Mouse (Mus musculus) forebrain, postnatal 0 days (tissue): ENCODE data around the gene Necab3. TPM values are rescaled to one million over a fixed set of nuclear protein-coding genes. Genes with fewer than 3 reads are reported as not detected.

Source experiments
- ATAC-seq: fragments of 200-750 bp; cut with Nextera tagmentation; 2 replicates; pipeline ENCODE4 v1.8.0; 2017; ENCODE audit warnings: mild to moderate bottlenecking, moderate library complexity
- DNase-seq: peaks from one replicate; pipeline ENCODE4 v3.0.0-alpha.2; 2015
- H3K27ac ChIP-seq: fragments of 300-500 bp; sonication (generic); 2 replicates; pipeline ENCODE4 v1.5.1; 2014; ENCODE audit warnings: low read depth, mild to moderate bottlenecking, antibody characterized with exemption, low read length, moderate library complexity, mixed read lengths
- H3K27me3 ChIP-seq: fragments of 300-500 bp; sonication (generic); 2 replicates; pipeline ENCODE4 v1.6.1; 2014; ENCODE audit warnings: mild to moderate bottlenecking, low read length, mixed read lengths; ENCODE audit not compliant: insufficient read depth
- H3K36me3 ChIP-seq: fragments of 300-500 bp; sonication (generic); 2 replicates; pipeline ENCODE4 v1.6.1; 2014; ENCODE audit warnings: mild to moderate bottlenecking, moderate library complexity; ENCODE audit not compliant: insufficient read depth
- H3K4me1 ChIP-seq: fragments of 300-500 bp; sonication (generic); 2 replicates; pipeline ENCODE4 v1.6.1; 2014; ENCODE audit warnings: antibody characterized with exemption; ENCODE audit not compliant: insufficient read depth
- H3K4me2 ChIP-seq: fragments of 300-500 bp; sonication (generic); 2 replicates; pipeline ENCODE4 v1.6.1; 2014; ENCODE audit warnings: low read depth, mild to moderate bottlenecking, moderate library complexity
- H3K4me3 ChIP-seq: fragments of 300-500 bp; sonication (generic); 2 replicates; pipeline ENCODE4 v1.5.1; 2014; ENCODE audit warnings: low read depth, low read length, mixed read lengths
- H3K9ac ChIP-seq: fragments of 300-500 bp; sonication (generic); 2 replicates; pipeline ENCODE4 v1.6.1; 2014; ENCODE audit warnings: mild to moderate bottlenecking
- H3K9me3 ChIP-seq: fragments of 300-500 bp; sonication (generic); 2 replicates; pipeline ENCODE4 v1.6.1; 2016; ENCODE audit warnings: low read length
- CTCF ChIP-seq: sonication (generic); IDR thresholded peaks from 2 replicates; pipeline ENCODE4 v1.5.1; 2016; ENCODE audit warnings: antibody characterized with exemption, control low read depth, low read depth
- WGBS: fragments of 180-500 bp; shearing (Covaris S2); extraction: QIAGEN DNeasy Blood & Tissue Kit; methylation state at CpG from one replicate; pipeline ENCODE4 v1.1.7; 2014; 5-methylcytosine and 5-hydroxymethylcytosine counted together
- polyA plus RNA-seq: library from polyadenylated mRNA; unstranded; fragments of >200 nt; fragmentation: Nextera tagmentation; extraction: Ambion mirVana; gene quantifications from 2 replicates; pipeline ENCODE4 v1.2.1, GENCODE M21; 2015
- total RNA-seq: library from RNA; depleted of rRNA; stranded (reverse); fragments of >200 nt; gene quantifications from 2 replicates; pipeline ENCODE4 v1.2.3, GENCODE M21; 2014

Necab3 gene
- total and polyA plus RNA-seq, 2 experiments from 2014 or later = 14.5 to 17.2 TPM

GRCm38 (mm10) chr2:154574271-154574670, 15.6 kb upstream of the Necab3 start:
- DNase-seq = no peak

GRCm38 (mm10) chr2:154572996-154573395, 14.3 kb upstream of the Necab3 start:
- Histone ChIP-seq H3K4me1 (peaks cover 10% of the 10 kb centered on the region; the same call in 1 of the 2 replicates), H3K9ac (no peak overlapping the region)
- TF ChIP-seq CTCF = no peak

More at GRCm38 (mm10) chr2:154574271-154574670, 15.6 kb upstream of the Necab3 start:
- H3K4me1 ChIP-seq = peaks cover 4% of the 10 kb centered on the region; the same call in 1 of the 2 replicates
- no peak overlapping the region for H3K4me2 ChIP-seq
- H3K27ac ChIP-seq = no peak overlapping the region
- no peak overlapping the region for H3K9ac ChIP-seq
- no peak overlapping the region for H3K4me3 ChIP-seq
- no peak for ATAC-seq
- 43% methylated on average over 7 of the region's 7 CpGs for WGBS
- H3K27me3 ChIP-seq = no peaks in the 10 kb centered on the region
- no peaks in the 10 kb centered on the region for H3K36me3 ChIP-seq
- TF ChIP-seq CTCF = no peak
- no peaks in the 10 kb centered on the region for H3K9me3 ChIP-seq

GRCm38 (mm10) chr2:154571976-154572375, 13.3 kb upstream of the Necab3 start:
- no peaks in the 10 kb centered on the region for H3K9me3 ChIP-seq
- no peak overlapping the region for H3K4me2 ChIP-seq
- peaks cover 10% of the 10 kb centered on the region; the same call in 1 of the 2 replicates for H3K4me1 ChIP-seq
- H3K4me3 ChIP-seq = no peak overlapping the region
- WGBS = 75% methylated on average over 8 of the region's 8 CpGs
- H3K27ac ChIP-seq = no peak overlapping the region
- H3K9ac ChIP-seq = no peak overlapping the region
- DNase-seq (no peak), ATAC-seq (no peak)
- no peaks in the 10 kb centered on the region for H3K36me3 ChIP-seq
- no peak for TF ChIP-seq CTCF
- H3K27me3 ChIP-seq = no peaks in the 10 kb centered on the region

More at GRCm38 (mm10) chr2:154572996-154573395, 14.3 kb upstream of the Necab3 start:
- Histone ChIP-seq H3K4me2 (no peak overlapping the region), H3K4me3 (no peak overlapping the region), H3K27ac (no peak overlapping the region), H3K9me3 (no peaks in the 10 kb centered on the region), H3K36me3 (no peaks in the 10 kb centered on the region), H3K27me3 (no peaks in the 10 kb centered on the region)
- no peak for DNase-seq
- ATAC-seq = no peak
- WGBS = 76% methylated on average over 3 of the region's 3 CpGs

- WGBS = 79% methylated on average over 4 of the region's 4 CpGs
- Histone ChIP-seq H3K4me3 (no peak overlapping the region), H3K27me3 (no peaks in the 10 kb centered on the region), H3K36me3 (no peaks in the 10 kb centered on the region), H3K27ac (no peak overlapping the region), H3K9ac (no peak overlapping the region), H3K4me2 (no peak overlapping the region), H3K4me1 (peaks cover 10% of the 10 kb centered on the region; the same call in 1 of the 2 replicates), H3K9me3 (no peaks in the 10 kb centered on the region)
- DNase-seq = no peak
- no peak for ATAC-seq
- TF ChIP-seq CTCF = no peak
Observed at GRCm38 (mm10) chr2:154571266-154571665, 12.6 kb upstream of the Necab3 start.

GRCm38 (mm10) chr2:154570666-154571065, 12.0 kb upstream of the Necab3 start:
- no peak overlapping the region for H3K4me3 ChIP-seq
- H3K4me1 ChIP-seq = peaks cover 10% of the 10 kb centered on the region; the same call in 1 of the 2 replicates
- ATAC-seq (no peak), DNase-seq (no peak)
- no peaks in the 10 kb centered on the region for H3K36me3 ChIP-seq
- no peaks in the 10 kb centered on the region for H3K9me3 ChIP-seq
- no peak overlapping the region for H3K9ac ChIP-seq
- H3K27ac ChIP-seq = no peak overlapping the region
- TF ChIP-seq CTCF = no peak
- WGBS = 70% methylated on average over 4 of the region's 4 CpGs
- no peak overlapping the region for H3K4me2 ChIP-seq
- H3K27me3 ChIP-seq = no peaks in the 10 kb centered on the region

- Histone ChIP-seq H3K27me3 (no peaks in the 10 kb centered on the region), H3K4me1 (peaks cover 10% of the 10 kb centered on the region; the same call in 1 of the 2 replicates), H3K4me2 (peak within 1 kb of the TSS; percentile 91), H3K9me3 (no peaks in the 10 kb centered on the region), H3K36me3 (no peaks in the 10 kb centered on the region), H3K27ac (peak within 1 kb of the TSS; percentile 54), H3K9ac (peak within 1 kb of the TSS; percentile 49), H3K4me3 (peak within 1 kb of the TSS; percentile 83)
- TF ChIP-seq CTCF = peak; percentile 23; the same call in 1 of the 2 replicates
- WGBS = 6% methylated on average over 31 of the region's 44 CpGs
- DNase-seq = peak; percentile 96
- ATAC-seq = peak; percentile 99
Observed at GRCm38 (mm10) chr2:154569836-154570286, 11.2 kb upstream of the Necab3 start, which contains the start of gene E2f1. Gene E2f1, minus strand, starts transcription at chr2:154569892.

GRCm38 (mm10) chr2:154569071-154569748, 10.5 kb upstream of the Necab3 start:
- Histone ChIP-seq H3K4me2 (peak overlapping the region; percentile 91), H3K27ac (peak overlapping the region; percentile 54), H3K36me3 (no peaks in the 10 kb centered on the region), H3K4me1 (peaks cover 10% of the 10 kb centered on the region; the same call in 1 of the 2 replicates), H3K4me3 (peak overlapping the region; percentile 83), H3K27me3 (no peaks in the 10 kb centered on the region), H3K9ac (peak overlapping the region; percentile 49), H3K9me3 (no peaks in the 10 kb centered on the region)
- DNase-seq (peak; percentile 49), ATAC-seq (peak; percentile 59)
- under 1% methylated on average over 49 of the region's 70 CpGs for WGBS
- TF ChIP-seq CTCF = no peak
